Mouse (Mus musculus): ENCODE data around the gene Mrpl43.

- no peak for TF ChIP-seq GATA1 (IDR thresholded peaks at IDR 0.05; ENCODE audit: low read length)
- no peak for TF ChIP-seq TAL1 (IDR thresholded peaks at IDR 0.05; ENCODE audit: low read length)
Observed at GRCm38 (mm10) chr19:45048644-45049365, 42.6 kb upstream of the Mrpl43 start.

Data from erythroblast, embryonic 14.5 days (primary cell).